Mouse (Mus musculus) limb, embryonic 14.5 days (tissue): Measurements from ENCODE around the gene 1700013G24Rik. TPM values are rescaled to one million over a fixed set of nuclear protein-coding genes. Genes with fewer than 3 reads are reported as not detected.

Source experiments
- ATAC-seq: fragments of 200-750 bp; cut with Nextera tagmentation; 2 replicates; pipeline ENCODE4 v1.8.0; 2017; ENCODE audit warnings: low read depth, moderate number of reproducible peaks, moderate TSS enrichment; ENCODE audit not compliant: low FRiP score
- DNase-seq: peaks from one replicate; pipeline ENCODE4 v3.0.0-alpha.2; 2015; ENCODE audit warnings: low spot score
- H3K27ac ChIP-seq: fragments of 300-500 bp; sonication (generic); replicated peaks from 2 replicates; pipeline ENCODE4 v1.5.1; 2014; ENCODE audit warnings: low read depth, mild to moderate bottlenecking, low read length, moderate library complexity, mixed read lengths
- H3K27me3 ChIP-seq: fragments of 300-500 bp; sonication (generic); 2 replicates; pipeline ENCODE4 v1.6.1; 2014; ENCODE audit warnings: low read length, mixed read lengths; ENCODE audit not compliant: control insufficient read depth, insufficient read depth
- H3K36me3 ChIP-seq: fragments of 300-500 bp; sonication (generic); 2 replicates; pipeline ENCODE4 v1.6.1; 2014; ENCODE audit warnings: mild to moderate bottlenecking, low read length, moderate library complexity, mixed read lengths; ENCODE audit not compliant: control insufficient read depth, insufficient read depth
- H3K4me1 ChIP-seq: fragments of 300-500 bp; sonication (generic); 2 replicates; pipeline ENCODE4 v1.6.1; 2014; ENCODE audit warnings: antibody characterized with exemption, low read length, mixed read lengths; ENCODE audit not compliant: control insufficient read depth, insufficient read depth
- H3K4me2 ChIP-seq: fragments of 300-500 bp; sonication (generic); replicated peaks from 2 replicates; pipeline ENCODE4 v1.6.1; 2014; ENCODE audit warnings: low read depth, mild to moderate bottlenecking, low read length, moderate library complexity; ENCODE audit not compliant: severe bottlenecking
- H3K4me3 ChIP-seq: fragments of 300-500 bp; sonication (generic); replicated peaks from 2 replicates; pipeline ENCODE4 v1.5.1; 2014; ENCODE audit warnings: low read length
- H3K9ac ChIP-seq: fragments of 300-500 bp; sonication (generic); 2 replicates; pipeline ENCODE4 v1.6.1; 2014; ENCODE audit warnings: mild to moderate bottlenecking, low read depth, low read length, moderate library complexity; ENCODE audit not compliant: severe bottlenecking
- H3K9me3 ChIP-seq: fragments of 300-500 bp; sonication (generic); 2 replicates; pipeline ENCODE4 v1.6.1; 2016; ENCODE audit warnings: low read length; ENCODE audit not compliant: control insufficient read depth
- POLR2A ChIP-seq: fragments of 200-500 bp; IDR thresholded peaks from 2 replicates; pipeline ENCODE4 v1.8.0; 2012; ENCODE audit warnings: inconsistent platforms, mild to moderate bottlenecking, moderate library complexity, borderline replicate concordance; ENCODE audit not compliant: insufficient read depth, insufficient read length; ENCODE audit errors: extremely low read depth
- WGBS: fragments of 180-500 bp; shearing (Covaris S2); extraction: QIAGEN DNeasy Blood & Tissue Kit; methylation state at CpG from one replicate; pipeline ENCODE4 v1.1.7; 2014; 5-methylcytosine and 5-hydroxymethylcytosine counted together
- polyA plus RNA-seq, 2 experiments: library from polyadenylated mRNA; depleted of rRNA in 1 of 2; stranded (reverse) in 1 of 2; unstranded in 1 of 2; fragments of >200 nt; fragmentation: Nextera tagmentation in 1 of 2; extraction: Ambion mirVana in 1 of 2; gene quantifications; 2 replicates each; pipeline versions ENCODE4 v1.2.1 to v1.2.3; 2012 to 2014

1700013G24Rik gene
- polyA plus RNA-seq, 2 experiments, result 0.23 to 0.30 TPM

DNA sequence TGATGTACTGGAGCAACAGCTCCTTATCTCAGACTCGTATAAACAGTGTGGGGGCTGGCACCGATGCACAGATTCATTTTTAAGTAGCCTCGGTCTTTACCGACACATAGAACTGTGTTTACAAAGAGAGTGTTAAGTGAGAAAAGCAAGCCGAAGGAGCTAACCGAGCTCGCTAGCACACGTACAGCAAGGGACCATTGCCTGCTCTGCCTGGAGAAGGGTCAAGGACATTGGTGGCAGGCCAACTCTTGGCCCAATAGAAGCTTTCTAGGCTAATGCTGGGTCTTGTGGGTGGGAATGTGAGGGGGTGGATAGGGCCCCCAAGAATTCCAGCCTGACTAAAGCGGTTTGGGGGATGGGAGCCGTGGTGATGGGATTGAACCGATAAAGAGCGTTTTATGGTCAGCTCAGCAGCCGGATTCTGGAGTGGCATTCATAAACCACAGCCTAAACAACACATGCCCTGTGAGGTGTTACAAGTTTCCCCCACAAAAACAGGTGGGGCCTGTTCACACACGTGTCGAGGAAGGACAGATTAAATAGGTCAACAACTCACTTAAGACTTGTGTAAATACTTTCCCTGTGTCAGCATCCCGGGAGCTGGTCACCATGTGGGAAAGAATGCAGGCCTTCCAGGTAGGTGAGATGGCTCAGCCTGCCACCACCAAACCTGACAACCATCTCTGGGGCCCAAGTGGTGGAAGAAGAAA, 9.1 kb downstream of the 1700013G24Rik start:
- 63% methylated on average over 16 of the region's 16 CpGs for WGBS
- H3K36me3 ChIP-seq, result no peaks in the 10 kb centered on the region

DNA sequence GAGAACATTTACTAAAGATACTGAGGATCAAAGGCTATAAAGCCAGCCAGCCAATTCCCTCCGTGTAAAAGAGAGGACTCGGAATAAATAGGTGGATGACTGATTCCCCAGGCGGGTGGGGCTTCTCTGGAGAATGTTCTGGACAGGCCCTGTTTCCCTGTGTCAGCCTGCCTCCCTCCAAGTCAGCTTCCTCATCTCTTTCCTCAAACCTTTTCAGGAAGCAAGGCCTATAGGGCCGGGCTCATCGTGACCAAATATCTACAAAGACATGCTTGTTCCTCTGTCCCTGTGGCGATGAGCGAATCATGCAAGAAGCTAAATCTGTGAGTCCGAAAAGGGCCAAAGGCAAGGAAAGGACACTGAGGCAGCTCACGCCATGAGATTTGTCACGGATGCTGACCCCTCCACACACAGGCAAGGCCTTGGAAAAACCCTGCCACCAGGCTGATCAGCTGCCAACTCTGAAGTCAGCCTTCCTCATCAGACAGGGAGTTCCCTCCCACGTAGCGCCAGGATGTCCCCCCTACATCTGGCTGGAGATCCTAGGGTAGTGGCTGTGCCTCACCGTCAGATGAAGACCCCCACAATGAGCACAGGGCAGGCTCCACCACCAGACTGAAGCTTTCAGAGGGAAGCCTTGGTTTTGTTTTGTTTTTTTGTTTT, 12.2 kb downstream of the 1700013G24Rik start:
- no peak overlapping the region for H3K4me2 ChIP-seq
- H3K27ac ChIP-seq, result 0 out of 2 replicates have a peak overlapping the region, but pooled peaks have one; percentile 19

More for the DNA sequence above, 9.1 kb downstream of the 1700013G24Rik start:
- DNase-seq, result no peak
- Histone ChIP-seq H3K27me3 (no peaks in the 10 kb centered on the region), H3K27ac (no peak overlapping the region), H3K9ac (no peak overlapping the region), H3K4me2 (no peak overlapping the region), H3K9me3 (no peaks in the 10 kb centered on the region), H3K4me1 (peaks cover 2% of the 10 kb centered on the region; the same call in 1 of the 2 replicates), H3K4me3 (no peak overlapping the region)
- TF ChIP-seq POLR2A, result no peak
- ATAC-seq, result no peak

DNA sequence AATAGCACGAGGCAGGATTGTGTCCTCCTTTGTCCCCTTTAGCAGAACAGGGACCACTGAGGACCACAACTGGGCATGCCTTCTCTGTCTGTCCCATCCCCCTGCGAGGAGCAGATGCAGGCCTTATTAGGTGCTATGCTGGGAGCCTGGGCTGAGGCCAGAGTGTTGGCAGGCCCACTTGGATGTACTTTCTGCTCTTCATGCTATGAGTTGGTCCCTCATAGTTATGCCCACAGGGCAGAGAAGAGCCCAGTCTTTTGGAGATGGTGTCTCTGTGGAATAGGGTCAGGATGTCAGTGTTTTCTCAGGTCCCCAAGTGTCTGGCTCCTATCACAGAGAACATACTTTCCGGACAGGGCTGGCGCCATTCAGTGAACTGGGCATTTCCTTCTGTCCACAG, 13.9 kb downstream of the 1700013G24Rik start:
- Histone ChIP-seq H3K27me3 (no peaks in the 10 kb centered on the region), H3K4me1 (peaks cover 29% of the 10 kb centered on the region), H3K36me3 (no peaks in the 10 kb centered on the region), H3K9me3 (no peaks in the 10 kb centered on the region), H3K4me2 (no peak overlapping the region), H3K4me3 (no peak overlapping the region), H3K9ac (no peak overlapping the region), H3K27ac (peak overlapping the region; percentile 65; the same call in 1 of the 2 replicates)
- ATAC-seq, result no peak
- no peak for DNase-seq
- WGBS, result 82% methylated on average over 4 of the region's 4 CpGs
- no peak for TF ChIP-seq POLR2A

More for the DNA sequence above, 12.2 kb downstream of the 1700013G24Rik start:
- no peak overlapping the region for H3K4me3 ChIP-seq
- TF ChIP-seq POLR2A, result no peak
- H3K4me1 ChIP-seq, result peaks cover 18% of the 10 kb centered on the region
- H3K27me3 ChIP-seq, result no peaks in the 10 kb centered on the region
- H3K36me3 ChIP-seq, result no peaks in the 10 kb centered on the region
- WGBS, result 72% methylated on average over 13 of the region's 13 CpGs
- ATAC-seq (no peak), DNase-seq (no peak)
- H3K9me3 ChIP-seq, result no peaks in the 10 kb centered on the region
- H3K9ac ChIP-seq, result 0 out of 2 replicates have a peak overlapping the region, but pooled peaks have one; percentile 0

DNA sequence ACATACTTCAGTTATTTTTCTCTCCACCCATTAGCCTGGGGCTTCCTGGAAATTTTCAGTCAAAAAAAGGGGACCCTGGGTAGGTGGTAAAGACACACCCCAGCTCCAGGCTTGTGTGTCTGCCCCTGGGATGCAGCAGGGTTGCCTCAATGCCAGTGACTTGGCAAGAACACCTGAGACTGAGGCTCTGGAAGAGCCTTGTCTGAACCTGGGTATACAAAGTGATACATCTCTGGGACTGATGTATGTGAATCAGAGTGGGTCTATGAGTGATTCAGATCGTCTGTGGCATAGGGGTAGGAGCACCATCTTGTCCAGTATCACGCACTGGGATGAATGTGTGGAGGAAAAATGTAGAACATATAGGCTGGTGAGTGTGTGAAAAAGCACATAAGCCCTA, 14.4 kb downstream of the 1700013G24Rik start:
- WGBS, result 87% methylated on average over 2 of the region's 2 CpGs
- H3K9ac ChIP-seq, result no peak overlapping the region
- DNase-seq (no peak), ATAC-seq (no peak)
- H3K4me2 ChIP-seq, result no peak overlapping the region
- peaks cover 29% of the 10 kb centered on the region for H3K4me1 ChIP-seq
- H3K9me3 ChIP-seq, result no peaks in the 10 kb centered on the region
- no peak for TF ChIP-seq POLR2A
- H3K4me3 ChIP-seq, result no peak overlapping the region
- no peaks in the 10 kb centered on the region for H3K36me3 ChIP-seq
- no peaks in the 10 kb centered on the region for H3K27me3 ChIP-seq
- H3K27ac ChIP-seq, result 0 out of 2 replicates have a peak overlapping the region, but pooled peaks have one; percentile 65

DNA sequence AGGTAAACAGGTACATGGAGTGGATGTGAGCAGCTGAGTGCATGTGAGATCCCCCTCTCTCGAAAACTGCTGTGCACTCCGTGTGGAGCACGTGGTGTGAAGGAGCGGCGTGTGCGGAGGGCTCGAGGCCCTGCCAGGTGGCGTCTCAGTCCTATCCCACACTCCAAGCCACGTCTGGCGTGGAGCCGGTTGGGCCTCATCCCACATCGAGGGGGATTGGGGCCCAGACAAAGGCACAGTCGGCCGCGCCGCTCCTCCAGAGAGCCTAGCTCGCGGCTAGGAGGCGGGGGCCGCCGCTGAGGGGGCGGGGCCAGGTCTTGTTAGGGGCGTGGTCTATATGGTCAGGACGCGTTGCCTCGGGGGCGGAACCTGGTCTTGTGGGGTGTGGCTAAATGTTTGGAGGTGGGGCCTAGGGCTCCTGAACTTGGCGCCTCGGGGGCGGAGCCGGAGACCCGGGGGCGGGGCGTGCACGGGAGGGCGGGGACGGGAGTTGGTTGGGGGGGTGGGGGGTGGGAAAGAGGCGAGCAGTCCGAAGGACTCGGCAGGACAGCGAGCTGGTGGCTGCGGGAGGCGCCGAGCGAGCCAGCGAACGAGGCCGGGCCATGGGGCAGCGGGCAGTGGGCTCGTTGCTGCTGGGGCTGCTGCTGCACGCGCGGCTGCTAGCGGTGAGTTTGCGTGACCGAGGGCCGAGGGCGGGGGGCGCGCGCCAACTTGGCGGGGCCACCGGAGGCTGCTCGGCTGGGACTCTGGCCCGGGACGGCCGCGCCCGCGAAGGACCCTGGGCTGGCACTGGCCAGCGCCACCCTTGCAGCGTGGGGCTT, 15.4 kb downstream of the 1700013G24Rik start, which contains the start of gene Hspg2:
TSS of gene Hspg2 (plus strand) at position 510 of the 821 bp plus-strand sequence.
- H3K4me2 ChIP-seq, result peak within 1 kb of the TSS; percentile 81
- DNase-seq, result peak; percentile 98
- H3K4me1 ChIP-seq, result peaks cover 37% of the 10 kb centered on the region
- peak within 1 kb of the TSS; percentile 77 for H3K27ac ChIP-seq
- H3K9ac ChIP-seq, result peak within 1 kb of the TSS; percentile 80
- no peaks in the 10 kb centered on the region for H3K9me3 ChIP-seq
- peak; percentile 72; the same call in 1 of the 2 replicates for TF ChIP-seq POLR2A
- peak; percentile 93 for ATAC-seq
- H3K36me3 ChIP-seq, result no peaks in the 10 kb centered on the region; the same call in 1 of the 2 replicates
- WGBS, result under 1% methylated on average over 43 of the region's 72 CpGs
- peak within 1 kb of the TSS; percentile 91 for H3K4me3 ChIP-seq
- H3K27me3 ChIP-seq, result no peaks in the 10 kb centered on the region
